Mouse (Mus musculus): ENCODE results near the gene Mocs3.

Mocs3 gene

DNA sequence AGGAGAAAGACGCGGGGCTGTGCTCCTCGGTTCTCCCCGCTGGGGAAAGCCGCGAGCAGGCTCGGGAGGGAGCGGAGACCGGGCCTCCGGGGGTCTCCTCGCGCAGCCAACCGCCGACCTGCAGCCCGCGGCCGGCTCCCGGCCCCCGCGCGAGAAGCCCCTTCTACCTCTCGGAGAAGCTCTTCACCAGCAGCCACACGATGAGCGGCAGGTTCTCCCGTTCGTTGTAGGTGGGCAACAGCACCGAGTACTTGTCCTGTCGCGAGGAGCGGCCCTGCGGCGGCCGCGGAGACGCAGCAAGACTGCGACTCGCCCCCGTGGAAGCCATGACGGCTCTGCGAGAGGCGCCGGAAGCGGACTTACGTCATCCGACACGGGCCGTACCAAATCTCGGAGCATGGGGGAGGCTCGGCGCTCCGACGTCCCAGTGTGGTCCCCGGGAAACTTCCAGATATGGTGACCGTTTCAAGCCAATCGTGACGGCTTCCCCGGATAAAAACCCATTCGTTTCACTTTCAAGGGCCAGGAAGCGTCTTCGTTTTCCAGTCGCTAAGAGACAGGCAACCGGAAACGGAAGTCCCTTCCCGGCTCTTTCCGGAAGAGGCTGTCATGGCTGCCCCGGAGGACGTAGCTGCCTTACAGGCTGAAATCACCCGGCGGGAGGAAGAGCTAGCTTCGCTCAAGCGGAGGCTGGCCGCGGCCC is at the start of gene Mocs3, which contains the start of the genes Gm20716 and Dpm1:
Gene Mocs3, plus strand, starts transcription at position 597 of the 703 bp plus-strand sequence.
Gene Gm20716, minus strand, starts transcription at position 339 of the 703 bp plus-strand sequence.
Gene Dpm1, minus strand, starts transcription at position 566 of the 703 bp plus-strand sequence.
- in situ Hi-C loops (cut with MboI, MseI), result no loop called here

DNA sequence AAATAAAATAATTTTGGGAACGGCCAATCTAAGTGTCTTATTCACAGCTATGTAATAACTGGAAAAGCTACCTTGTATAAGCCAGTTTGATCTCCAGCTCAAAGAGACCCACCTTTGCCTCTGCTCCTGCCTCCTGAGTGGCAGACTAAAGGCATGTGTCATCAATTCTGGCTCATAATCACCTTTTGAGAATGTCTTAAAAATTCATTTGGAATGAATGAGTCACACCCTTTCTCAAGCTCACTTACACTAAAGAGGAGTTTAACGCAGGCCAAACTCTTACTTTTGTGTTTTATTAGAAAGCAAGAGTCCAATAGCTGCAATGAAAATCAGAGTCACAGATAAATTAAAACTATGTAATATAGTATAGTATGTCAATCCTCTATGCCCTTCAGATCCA is 38.6 kb upstream of the Mocs3 start:
- in situ Hi-C loops (cut with MboI, MseI), result no loop called here

DNA sequence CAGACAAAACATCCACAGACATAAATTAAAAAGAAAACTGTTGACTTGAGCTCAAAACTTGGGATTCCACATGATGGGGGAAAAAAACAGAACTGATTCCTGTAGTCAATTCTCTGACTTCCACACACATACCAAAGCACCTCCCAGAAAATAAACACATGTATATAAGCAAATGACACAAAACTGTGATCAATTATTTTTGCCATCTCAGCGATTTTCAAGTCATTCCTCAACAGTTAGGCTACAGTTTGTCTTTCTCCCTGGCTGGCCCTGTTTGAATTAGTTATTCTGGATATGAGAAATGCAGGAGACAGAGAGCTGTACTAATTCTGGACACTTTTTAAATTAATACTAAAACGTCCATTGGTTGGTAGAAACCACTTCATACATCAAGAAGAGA is 36.7 kb upstream of the Mocs3 start:
- in situ Hi-C loops (cut with MboI, MseI), result no loop called here

DNA sequence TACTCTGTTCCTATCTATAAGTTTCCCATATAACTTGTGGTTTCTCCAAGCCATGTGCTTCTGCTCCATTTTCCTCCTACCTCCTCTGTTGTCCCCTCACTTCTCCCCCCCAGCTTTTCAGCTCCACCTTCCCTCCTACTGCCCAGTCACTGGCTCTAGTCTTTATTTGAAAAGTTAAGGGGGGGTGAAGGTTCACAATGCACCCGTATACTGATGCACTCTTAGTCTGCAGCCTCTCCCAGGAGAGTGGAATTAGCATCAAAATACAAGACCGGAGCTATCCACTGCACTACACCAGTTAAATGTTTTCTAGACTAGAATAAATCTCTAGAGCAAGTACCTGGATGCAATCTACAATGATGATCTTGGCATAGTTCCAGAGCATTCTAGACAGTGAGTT is 34.7 kb upstream of the Mocs3 start:
- in situ Hi-C loops (cut with MboI, MseI), result loop anchor here in 1 of 2 experiments (5.0 kb wide), 1 partner anchor 73 kb away; no protein-coding TSS in a partner anchor

DNA sequence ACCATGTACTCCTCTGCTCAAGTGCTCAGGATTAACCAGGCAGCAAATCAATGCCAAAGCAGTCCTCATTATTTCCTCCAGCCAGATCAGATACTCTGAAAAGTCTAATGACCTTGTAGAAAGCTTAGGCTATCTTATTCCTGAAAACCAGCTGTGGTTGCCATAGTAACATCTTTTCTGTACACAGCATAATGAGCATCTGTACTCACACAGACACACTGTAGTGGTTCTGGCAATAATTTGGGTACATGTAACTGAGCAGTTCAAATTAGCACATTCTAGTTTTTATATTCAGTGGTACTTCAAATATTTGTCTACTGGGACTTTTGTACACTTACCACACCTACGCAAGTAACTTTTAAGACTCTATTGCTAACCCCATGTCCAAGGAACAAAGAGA is 32.0 kb upstream of the Mocs3 start:
- in situ Hi-C loops (cut with MboI, MseI), result loop anchor here in 1 of 2 experiments (5.0 kb wide), 1 partner anchor 76 kb away; no protein-coding TSS in a partner anchor

DNA sequence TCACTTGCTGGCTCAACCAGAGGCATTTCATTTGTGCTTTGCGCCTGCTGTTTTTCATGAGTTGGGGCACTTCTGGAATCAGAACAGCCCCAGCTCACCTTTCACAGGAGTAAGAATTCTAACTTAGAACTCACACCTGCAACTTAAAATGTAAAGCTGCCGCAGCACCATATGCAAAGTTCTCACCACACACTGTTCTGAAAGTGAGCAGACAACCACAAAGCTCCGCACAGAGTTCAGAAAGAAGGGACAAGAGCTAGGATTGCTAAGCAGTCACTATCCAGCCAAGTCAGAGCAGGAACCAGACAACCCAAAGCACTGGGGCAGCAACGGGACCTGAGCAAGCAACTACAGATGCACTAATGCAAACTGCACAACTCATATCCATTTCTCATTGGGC is 30.9 kb upstream of the Mocs3 start:
- in situ Hi-C loops (cut with MboI, MseI), result loop anchor here in 1 of 2 experiments (5.0 kb wide), 1 partner anchor 77 kb away; no protein-coding TSS in a partner anchor

DNA sequence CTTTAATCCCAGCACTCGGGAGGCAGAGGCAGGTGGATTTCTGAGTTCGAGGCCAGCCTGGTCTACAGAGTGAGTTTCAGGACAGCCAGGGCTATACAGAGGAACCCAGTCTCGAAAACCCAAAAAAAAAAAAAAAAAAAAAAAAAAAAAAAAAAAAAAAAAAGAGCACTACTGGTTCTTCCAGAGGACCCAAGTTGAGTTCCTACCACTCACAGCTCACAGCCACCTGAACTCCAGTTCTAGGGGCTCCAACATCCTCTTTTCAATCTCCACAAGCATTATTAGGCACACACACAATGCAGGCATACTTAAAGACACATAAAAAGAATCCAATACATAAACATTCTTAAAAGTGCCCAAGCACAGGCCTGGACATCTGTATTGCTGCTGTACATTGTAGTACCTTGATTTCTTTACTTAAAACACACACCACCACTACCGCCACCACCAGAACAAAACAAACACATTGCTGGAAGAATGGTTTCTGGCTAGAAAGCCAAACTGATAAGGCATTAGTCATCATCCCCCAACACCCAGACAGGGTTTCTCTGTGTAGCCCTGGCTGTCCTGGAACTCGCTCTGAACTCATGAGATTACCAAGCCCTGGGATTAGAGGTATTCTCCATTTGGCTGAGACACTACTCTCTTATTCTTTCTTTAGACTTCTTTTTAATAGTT is 30.3 kb upstream of the Mocs3 start:
- in situ Hi-C loops (cut with MboI, MseI), result loop anchor here in 1 of 2 experiments (10.0 to 25.0 kb wide), 2 partner anchors 85 to 1288 kb away; partner anchors contain the start of gene Cse1l

DNA sequence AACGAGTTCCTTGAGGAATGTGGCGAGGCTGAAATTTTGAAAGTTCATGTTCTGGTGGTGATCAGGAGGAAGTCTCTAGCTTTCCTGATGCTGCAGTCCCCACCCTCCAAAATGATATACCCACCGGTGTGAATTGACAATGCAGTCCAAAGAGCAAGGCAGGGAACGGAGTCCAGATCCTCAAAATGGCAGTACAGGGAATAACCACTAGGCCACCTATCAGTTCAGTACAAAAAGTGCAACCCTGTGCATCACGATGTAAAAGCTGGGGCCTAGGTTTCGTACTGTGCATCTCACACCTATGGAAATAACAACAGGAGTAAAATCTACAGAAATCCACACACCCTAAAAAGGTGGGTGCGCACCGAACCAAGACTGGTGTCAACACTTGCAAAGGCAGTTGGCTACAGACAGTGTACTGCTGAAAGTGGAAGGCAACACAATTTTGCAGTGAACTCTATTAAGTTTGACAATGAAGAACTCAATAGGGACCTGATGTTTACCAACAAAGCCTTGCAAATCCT is 25.9 kb upstream of the Mocs3 start:
- in situ Hi-C loops (cut with MboI, MseI), result loop anchor here in 1 of 2 experiments (10.0 to 25.0 kb wide), 2 partner anchors 90 to 1292 kb away; partner anchors contain the start of gene Cse1l

DNA sequence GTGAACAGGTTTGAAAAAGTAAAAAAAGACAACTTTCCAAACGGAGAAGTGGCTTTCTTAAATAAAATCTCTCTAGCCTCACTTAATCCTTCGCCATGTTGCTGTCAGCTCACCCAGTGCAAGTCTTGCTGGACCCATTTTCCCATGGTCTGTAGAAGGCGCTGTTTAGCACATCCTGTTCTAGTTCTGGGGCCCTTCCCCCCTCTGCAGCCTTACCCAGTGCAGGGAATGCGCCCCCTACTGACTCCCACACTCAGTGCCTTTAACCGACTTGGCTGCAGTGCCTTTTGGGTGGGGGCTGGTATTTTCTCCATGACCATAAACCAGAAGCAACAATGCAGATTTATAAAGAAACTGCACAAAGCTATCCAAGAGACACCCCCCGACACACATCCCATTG is 25.2 kb upstream of the Mocs3 start:
- in situ Hi-C loops (cut with MboI, MseI), result loop anchor here in 1 of 2 experiments (10.0 to 25.0 kb wide), 2 partner anchors 90 to 1293 kb away; partner anchors contain the start of gene Cse1l

DNA sequence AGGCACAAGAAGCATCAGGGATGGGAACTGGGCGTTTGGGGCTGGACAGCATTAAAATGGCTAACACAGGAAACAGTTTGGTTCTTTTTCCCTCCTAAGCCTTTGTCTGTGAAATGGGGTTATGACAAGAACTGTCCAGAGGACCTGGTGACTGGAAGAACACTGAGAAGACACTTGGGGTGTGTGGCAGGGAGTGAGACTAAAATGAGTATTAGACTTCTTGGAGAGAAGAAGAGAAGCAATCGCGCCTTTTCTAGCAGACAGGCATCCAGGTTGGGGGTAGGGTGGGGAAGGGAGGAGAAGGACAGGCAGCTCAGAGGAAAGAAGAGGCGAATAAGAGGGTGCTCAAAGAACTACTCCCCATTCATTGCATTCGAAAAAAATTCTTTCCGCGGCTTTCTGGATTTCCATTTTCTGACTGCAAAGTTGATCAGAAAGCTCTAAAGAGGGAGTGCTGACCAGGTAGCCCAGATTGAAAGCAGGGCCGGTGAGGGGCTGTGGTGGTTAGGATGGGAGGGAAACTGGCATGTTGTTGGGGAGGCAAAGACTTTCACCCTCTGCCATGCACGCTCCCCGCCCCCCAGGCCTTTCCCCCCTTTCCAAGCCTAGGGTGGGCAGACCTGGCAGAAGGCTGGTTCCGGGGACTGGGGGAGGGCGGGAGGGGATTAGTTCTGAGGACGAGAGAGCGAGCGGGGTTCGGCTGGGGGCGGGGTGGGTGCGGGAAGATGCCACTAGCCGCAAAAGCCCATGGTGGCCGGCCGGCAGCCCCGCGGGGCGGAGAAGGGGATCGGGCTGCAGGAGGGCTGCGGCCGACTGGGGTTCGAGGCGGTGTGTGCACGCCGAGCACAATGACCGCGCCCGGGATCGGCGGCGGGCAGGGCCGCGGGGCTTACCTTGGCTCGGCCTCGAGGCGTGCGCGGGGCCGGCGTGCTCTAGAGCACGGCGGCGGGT is 24.5 kb upstream of the Mocs3 start:
- in situ Hi-C loops (cut with MboI, MseI), result loop anchor here in 1 of 2 experiments (10.0 to 25.0 kb wide), 2 partner anchors 91 to 1294 kb away; partner anchors contain the start of gene Cse1l

DNA sequence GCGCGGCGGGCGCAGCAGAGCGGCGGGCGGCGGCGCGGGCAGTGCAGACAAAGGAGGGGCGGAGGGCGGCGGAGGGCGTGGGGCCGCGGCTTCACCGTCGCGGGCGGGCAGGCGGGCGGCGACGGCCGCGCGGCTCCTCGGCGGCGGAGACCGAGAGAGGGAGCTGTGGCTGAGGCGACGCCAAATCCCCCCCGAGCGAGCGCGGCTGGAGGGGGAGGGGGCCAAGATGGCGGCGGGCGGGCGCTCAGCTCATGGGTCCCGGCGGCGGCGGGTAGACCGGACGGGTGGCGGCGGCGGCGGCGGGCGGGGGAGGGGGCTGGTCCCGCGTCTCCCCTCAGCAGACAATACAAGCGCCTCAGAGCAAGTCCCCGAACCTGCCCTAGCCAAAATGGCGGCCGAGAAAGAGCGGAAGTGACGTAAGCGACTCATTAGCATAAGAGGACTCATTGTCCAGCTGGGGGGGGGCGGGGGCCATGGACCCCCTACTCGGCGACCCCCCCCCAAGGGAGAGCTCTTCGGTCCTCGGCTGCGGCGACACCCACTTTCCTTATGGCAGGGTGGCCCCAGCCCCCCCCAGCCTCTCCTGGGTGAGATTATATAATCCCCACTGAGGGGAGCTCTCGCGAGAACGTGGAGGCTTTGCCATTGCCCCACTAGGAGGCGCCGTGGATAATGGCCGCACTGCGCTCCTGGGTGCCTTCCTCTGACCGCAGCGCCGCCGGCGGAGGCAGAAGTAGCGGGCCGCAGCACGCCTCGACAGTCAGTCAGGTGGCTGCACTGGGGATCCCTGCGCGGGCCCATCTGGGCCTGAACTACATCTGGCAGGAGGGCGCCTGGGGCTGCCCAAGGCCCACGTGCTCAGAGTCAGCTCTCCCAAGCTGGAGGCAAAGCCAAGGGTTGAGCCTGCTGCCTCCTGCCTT is 23.4 kb upstream of the Mocs3 start, which contains the start of gene Adnp:
Gene Adnp, minus strand, starts transcription at position 388 of the 920 bp plus-strand sequence.
- in situ Hi-C loops (cut with MboI, MseI), result loop anchor here in 1 of 2 experiments (10.0 to 25.0 kb wide), 2 partner anchors 92 to 1295 kb away; partner anchors contain the start of gene Cse1l

DNA sequence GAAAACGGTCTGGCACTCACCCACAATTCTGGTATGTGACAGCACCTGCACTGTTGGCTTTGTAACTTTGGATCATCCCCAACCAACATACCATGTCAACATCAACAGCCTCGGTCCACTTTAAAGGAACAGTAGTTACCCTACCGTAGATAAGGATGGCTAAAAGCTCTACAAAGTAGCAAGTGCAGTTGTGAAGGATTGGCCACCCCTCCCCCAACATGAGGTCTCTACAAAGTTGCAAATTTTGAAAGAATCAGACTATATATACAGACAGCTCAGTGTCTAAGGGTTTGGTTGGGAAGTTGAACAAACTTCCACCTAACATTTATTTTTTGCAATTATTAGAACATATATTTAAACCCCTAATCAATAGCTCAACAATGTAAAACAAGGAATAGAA is 22.5 kb upstream of the Mocs3 start:
- in situ Hi-C loops (cut with MboI, MseI), result loop anchor here in 1 of 2 experiments (10.0 to 25.0 kb wide), 2 partner anchors 93 to 1296 kb away; partner anchors contain the start of gene Cse1l

DNA sequence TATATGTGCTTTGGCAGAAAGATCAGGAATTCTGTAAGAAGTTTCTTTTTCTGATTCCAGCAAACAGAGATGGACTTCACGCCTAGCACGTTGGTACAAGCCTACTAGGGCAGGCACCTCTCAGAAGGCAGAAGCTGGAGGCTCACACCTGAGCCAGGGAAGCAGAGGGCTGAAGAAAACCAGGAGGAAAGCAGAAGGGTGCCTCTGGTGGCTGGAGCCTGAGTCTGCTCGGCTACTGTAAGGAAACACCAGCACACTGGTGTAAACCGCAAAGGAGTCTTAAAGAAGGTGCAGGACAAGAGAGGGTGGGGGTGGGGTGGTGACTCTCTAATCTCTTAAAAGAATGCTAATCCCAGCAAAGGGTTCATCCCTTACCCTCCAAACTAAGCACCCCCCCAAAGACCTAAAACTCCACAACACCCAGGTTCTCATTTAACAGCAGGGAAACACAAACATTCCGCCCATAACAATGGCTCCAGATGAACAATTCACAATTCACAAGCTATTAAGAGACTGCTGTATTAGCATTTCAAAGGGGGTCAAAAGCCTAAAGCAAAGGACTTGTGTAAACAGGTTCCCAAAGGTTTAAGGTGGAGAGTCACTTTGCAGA is 16.5 kb upstream of the Mocs3 start:
- in situ Hi-C loops (cut with MboI, MseI), result loop anchor here in 1 of 2 experiments (25.0 kb wide), 1 partner anchor 1302 kb away; the partner anchor contains the start of gene Cse1l

DNA sequence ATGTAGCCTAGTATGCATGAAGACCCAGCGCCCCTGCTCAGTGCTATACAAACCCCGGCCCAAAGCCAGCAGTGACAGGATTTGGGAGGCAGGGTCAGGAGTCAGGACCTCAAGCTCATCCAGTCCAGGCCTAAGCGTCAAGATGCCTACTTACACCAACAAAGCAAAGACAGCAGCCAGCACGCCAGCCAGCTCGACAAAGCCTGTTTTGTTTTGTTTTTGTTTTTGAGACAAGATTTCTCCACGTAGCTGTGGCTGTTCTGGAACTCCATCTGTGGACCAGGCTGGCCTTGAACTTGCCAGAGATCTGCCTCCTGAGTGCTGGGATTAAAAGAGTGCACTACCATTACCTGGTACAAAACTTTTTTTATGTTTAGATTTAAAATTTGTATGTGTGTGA is 7.1 kb upstream of the Mocs3 start:
- in situ Hi-C loops (cut with MboI, MseI), result loop anchor here in 1 of 2 experiments (25.0 kb wide), 1 partner anchor 1311 kb away; the partner anchor contains the start of gene Cse1l

DNA sequence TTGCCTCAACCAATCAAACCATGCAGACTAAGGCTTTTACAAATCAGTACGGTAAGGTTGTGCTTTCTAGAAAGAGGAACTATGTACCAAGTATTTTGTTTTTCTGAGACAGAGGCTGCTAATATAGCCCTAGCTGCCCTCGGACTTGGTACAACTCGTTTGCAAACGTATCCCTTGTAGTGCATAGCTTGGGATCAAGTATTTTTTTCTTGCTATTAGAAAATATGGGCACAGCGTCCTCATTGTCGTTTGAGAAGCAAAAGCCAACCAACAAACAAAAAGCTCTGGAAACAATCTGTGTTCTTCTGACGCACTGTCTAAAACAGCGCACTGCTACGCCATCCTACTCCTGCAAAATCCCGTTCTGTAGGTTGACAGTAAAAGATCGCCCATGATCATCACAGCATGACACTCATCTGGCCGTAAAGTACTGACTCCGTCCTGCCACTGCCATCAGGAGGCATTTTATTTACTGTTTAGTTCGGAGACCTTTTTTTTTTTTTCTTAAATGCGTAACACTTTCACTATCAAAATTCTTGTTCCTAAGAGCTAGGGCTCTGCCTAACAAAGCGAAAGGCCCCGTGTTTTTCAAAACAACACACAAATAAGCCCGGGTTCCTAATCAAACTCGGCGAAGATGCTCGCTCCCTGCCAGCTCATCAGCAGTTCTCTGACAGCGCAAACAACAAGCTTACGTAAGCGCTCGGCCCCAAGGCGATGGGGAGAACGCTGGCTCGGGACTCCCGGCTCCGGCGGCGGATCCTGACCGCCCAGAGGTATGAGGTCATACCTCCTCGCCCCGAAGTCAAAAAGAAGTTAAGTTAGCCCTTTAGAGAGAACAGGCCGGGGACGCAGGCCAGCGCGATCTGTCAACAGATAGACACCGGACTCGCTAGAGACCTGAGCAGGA is 1.1 kb upstream of the Mocs3 start:
- in situ Hi-C loops (cut with MboI, MseI), result no loop called here

DNA sequence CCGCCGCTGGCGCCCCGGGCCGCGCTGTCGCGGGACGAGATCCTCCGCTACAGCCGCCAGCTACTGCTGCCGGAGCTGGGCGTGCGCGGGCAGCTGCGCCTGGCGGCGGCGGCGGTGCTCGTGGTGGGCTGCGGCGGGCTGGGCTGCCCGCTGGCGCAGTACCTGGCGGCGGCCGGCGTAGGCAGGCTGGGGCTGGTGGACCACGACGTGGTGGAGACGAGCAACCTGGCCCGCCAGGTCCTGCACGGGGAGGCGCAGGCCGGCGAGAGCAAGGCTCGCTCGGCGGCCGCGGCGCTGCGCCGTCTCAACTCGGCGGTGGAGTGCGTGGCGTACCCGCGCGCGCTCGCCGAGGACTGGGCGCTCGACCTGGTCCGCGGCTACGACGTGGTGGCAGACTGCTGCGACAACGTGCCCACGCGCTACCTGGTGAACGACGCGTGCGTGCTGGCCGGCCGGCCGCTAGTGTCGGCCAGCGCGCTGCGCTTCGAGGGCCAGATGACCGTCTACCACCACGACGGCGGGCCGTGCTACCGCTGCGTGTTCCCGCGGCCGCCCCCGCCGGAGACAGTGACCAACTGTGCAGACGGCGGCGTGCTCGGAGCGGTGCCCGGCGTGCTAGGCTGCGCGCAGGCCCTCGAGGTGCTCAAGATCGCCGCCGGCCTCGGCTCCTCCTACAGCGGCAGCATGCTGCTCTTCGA is 500 bp downstream of the Mocs3 start:
- in situ Hi-C loops (cut with MboI, MseI), result no loop called here

DNA sequence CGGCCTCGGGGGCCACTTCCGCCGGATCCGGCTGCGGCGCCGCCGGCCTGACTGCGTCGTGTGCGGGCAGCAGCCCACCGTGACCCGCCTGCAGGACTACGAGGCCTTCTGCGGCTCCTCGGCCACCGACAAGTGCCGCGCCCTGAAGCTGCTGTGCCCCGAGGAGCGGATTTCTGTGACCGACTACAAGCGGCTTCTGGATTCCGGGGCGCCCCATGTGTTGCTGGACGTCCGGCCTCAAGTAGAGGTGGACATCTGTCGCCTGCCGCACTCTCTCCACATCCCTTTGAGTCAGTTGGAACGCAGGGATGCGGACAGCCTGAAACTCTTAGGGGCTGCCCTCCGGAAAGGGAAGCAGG is 1.0 kb downstream of the Mocs3 start:
- in situ Hi-C loops (cut with MboI, MseI), result no loop called here

Measured in T-helper 17 cell (primary cell).